Mouse (Mus musculus): ENCODE measurements at regions not wholly inside any gene's neighbourhood (a gene's known extent, or its start where the extent isn't known, plus 50 kb on each side); places are given as distances from the start of the nearest gene placed in this dataset.

GRCm38 (mm10) chr14:46647319-46647974 is 112.9 kb upstream of the Cdkn3 start:
- Histone ChIP-seq H3K79me2 (ENCODE audit: control insufficient read depth, insufficient read depth, low read length, poor library complexity) (no peaks in the 10 kb centered on the region), H3K4me1 (ENCODE audit: control insufficient read depth in 1 of 2, insufficient read depth in 2 of 2, low read length in 2 of 2) (no peaks in the 10 kb centered on the region), H3K27me3 (ENCODE audit: control insufficient read depth in 1 of 2, insufficient read depth in 2 of 2, low read length in 2 of 2) (no peaks in the 10 kb centered on the region; a peak in 1 of 4 replicates), H3K36me3 (ENCODE audit: control insufficient read depth in 1 of 2, insufficient read depth in 2 of 2, low read length in 2 of 2) (no peaks in the 10 kb centered on the region), H3K9me3 (replicated peaks; ENCODE audit: insufficient read depth, low read length) (no peaks in the 10 kb centered on the region), H3K9ac (ENCODE audit: control insufficient read depth, low read depth, low read length, poor library complexity, severe bottlenecking) (no peak overlapping the region), H3K27ac (ENCODE audit: control insufficient read depth, low read depth, low read length) (no peak overlapping the region), H3K4me3 (ENCODE audit: control insufficient read depth in 1 of 2, insufficient read depth in 1 of 2, low read depth in 2 of 2, low read length in 2 of 2) (no peak overlapping the region)
- TF ChIP-seq CHD2 (IDR thresholded peaks at IDR 0.05; ENCODE audit: low read length) (no peak), ZMIZ1 (IDR thresholded peaks at IDR 0.05; ENCODE audit: low read depth, low read length) (no peak), MEF2A (IDR thresholded peaks at IDR 0.05; ENCODE audit: extremely low read depth, insufficient replicate concordance, low read depth, low read length, poor library complexity, severe bottlenecking) (no peak), POLR2AphosphoS5 (IDR thresholded peaks at IDR 0.05; ENCODE audit: borderline replicate concordance, low read depth, low read length) (no peak), E2F4 (IDR thresholded peaks at IDR 0.05; ENCODE audit: borderline replicate concordance, low read depth, low read length) (no peak), ELF1 (IDR thresholded peaks at IDR 0.05; ENCODE audit: low read depth, low read length) (no peak), CHD1 (IDR thresholded peaks at IDR 0.05; ENCODE audit: low read depth, low read length) (no peak), USF1 (IDR thresholded peaks at IDR 0.05; ENCODE audit: low read depth, low read length) (no peak), TCF12 (IDR thresholded peaks at IDR 0.05; ENCODE audit: low read depth, low read length) (no peak), GABPA (IDR thresholded peaks at IDR 0.05; ENCODE audit: low read depth, low read length) (no peak)
- DNase-seq (ENCODE audit: low read depth, low spot score) = no peak

- H3K9ac ChIP-seq (ENCODE audit: control insufficient read depth, low read depth, low read length, poor library complexity, severe bottlenecking) = no peak overlapping the region
- no peaks in the 10 kb centered on the region for H3K36me3 ChIP-seq (ENCODE audit: control insufficient read depth in 1 of 2, insufficient read depth in 2 of 2, low read length in 2 of 2)
- no peak overlapping the region for H3K27ac ChIP-seq (ENCODE audit: control insufficient read depth, low read depth, low read length)
- no peaks in the 10 kb centered on the region for H3K4me1 ChIP-seq (ENCODE audit: control insufficient read depth in 1 of 2, insufficient read depth in 2 of 2, low read length in 2 of 2)
- H3K9me3 ChIP-seq (replicated peaks; ENCODE audit: insufficient read depth, low read length) = no peaks in the 10 kb centered on the region
- no peak overlapping the region for H3K4me3 ChIP-seq (ENCODE audit: control insufficient read depth in 1 of 2, insufficient read depth in 1 of 2, low read depth in 2 of 2, low read length in 2 of 2)
- no peaks in the 10 kb centered on the region for H3K79me2 ChIP-seq (ENCODE audit: control insufficient read depth, insufficient read depth, low read length, poor library complexity)
- H3K27me3 ChIP-seq (ENCODE audit: control insufficient read depth in 1 of 2, insufficient read depth in 2 of 2, low read length in 2 of 2) = no peaks in the 10 kb centered on the region; a peak in 1 of 4 replicates
- no peak for TF ChIP-seq HCFC1 (IDR thresholded peaks at IDR 0.05; ENCODE audit: low read depth, low read length)
- no peak for TF ChIP-seq SMC3 (IDR thresholded peaks at IDR 0.05; ENCODE audit: low read depth, low read length)
- no peak for TF ChIP-seq ZNF384 (IDR thresholded peaks at IDR 0.05; ENCODE audit: low read depth, low read length)
- no peak for TF ChIP-seq ETS1 (IDR thresholded peaks at IDR 0.05; ENCODE audit: low read depth, low read length)
- no peak for TF ChIP-seq USF1 (IDR thresholded peaks at IDR 0.05; ENCODE audit: low read depth, low read length)
- TF ChIP-seq CTCF (IDR thresholded peaks at IDR 0.05 in 2 of 3, conservative IDR thresholded peaks at IDR 0.05 in 1 of 3; ENCODE audit: control insufficient read depth in 1 of 3, insufficient read depth in 1 of 3, low read depth in 2 of 3, low read length in 3 of 3, poor library complexity in 1 of 3, severe bottlenecking in 1 of 3) = no peak
- TF ChIP-seq MYB (IDR thresholded peaks at IDR 0.05; ENCODE audit: low read depth, low read length) = no peak
- no peak for TF ChIP-seq ELF1 (IDR thresholded peaks at IDR 0.05; ENCODE audit: low read depth, low read length)
- TF ChIP-seq UBTF (IDR thresholded peaks at IDR 0.05; ENCODE audit: borderline replicate concordance, insufficient read depth, low read depth, low read length) = no peak
- no peak for TF ChIP-seq USF2 (IDR thresholded peaks at IDR 0.05; ENCODE audit: borderline replicate concordance in 1 of 2, insufficient read depth in 1 of 2, low read depth in 1 of 2, low read length in 2 of 2)
- DNase-seq (ENCODE audit: low read depth, low spot score) = no peak
Measured at GRCm38 (mm10) chr14:46646673-46647318, 113.5 kb upstream of the Cdkn3 start.
